Mouse (Mus musculus) ES-Bruce4 (cell line): ENCODE results near the gene Abcf1.

Experiments
- CTCF ChIP-seq: IDR thresholded peaks from one replicate; pipeline ENCODE4 v1.8.1; 2011; ENCODE audit warnings: low read depth, low read length
- EP300 ChIP-seq: IDR thresholded peaks from 2 replicates; pipeline ENCODE4 v1.6.1; 2011; ENCODE audit warnings: low read depth, low read length; ENCODE audit not compliant: insufficient read depth
- POLR2A ChIP-seq: IDR thresholded peaks from one replicate; pipeline ENCODE4 v1.8.1; 2011; ENCODE audit warnings: low read length; ENCODE audit not compliant: insufficient read depth

- TF ChIP-seq EP300 (no peak), CTCF (no peak), POLR2A (no peak)
Measured at GRCm38 (mm10) chr17:36001121-36001897, 31.7 kb upstream of the Abcf1 start.
